Mouse (Mus musculus) CH12.LX (cell line): Measurements from ENCODE around the gene Cdr2. TPM values are rescaled to one million over a fixed set of nuclear protein-coding genes. Genes with fewer than 3 reads are reported as not detected.

Experiments used
- DNase-seq: peaks from one replicate; pipeline ENCODE4 v3.0.0-alpha.2; 2013; ENCODE audit errors: extremely low read depth
- H3K27ac ChIP-seq: 2 replicates; pipeline ENCODE4 v1.5.1; 2012; ENCODE audit warnings: low read depth, mild to moderate bottlenecking, control low read depth, moderate library complexity; ENCODE audit not compliant: insufficient read depth
- H3K27me3 ChIP-seq: replicated peaks from 2 replicates; pipeline ENCODE3; 2012; ENCODE audit warnings: inconsistent platforms
- H3K36me3 ChIP-seq, 2 experiments: replicated peaks in 1 of 2; 2 replicates each; pipeline versions ENCODE3 to v1.6.1; 2012; ENCODE audit warnings: inconsistent platforms in 1 of 2, low read length in 1 of 2, mild to moderate bottlenecking in 1 of 2, mixed read lengths in 1 of 2, moderate library complexity in 1 of 2; ENCODE audit not compliant: control insufficient read depth in 1 of 2, insufficient read depth in 1 of 2
- H3K4me1 ChIP-seq, 2 experiments: 2 replicates each; pipeline ENCODE4 v1.6.1; 2012; ENCODE audit warnings: inconsistent platforms in 1 of 2, moderate library complexity in 1 of 2; ENCODE audit not compliant: insufficient read depth in 2 of 2, control insufficient read depth in 1 of 2
- H3K4me2 ChIP-seq: 2 replicates; pipeline ENCODE4 v1.6.1; 2012; ENCODE audit warnings: low read depth, mild to moderate bottlenecking, control low read depth; ENCODE audit not compliant: poor library complexity, insufficient read depth, severe bottlenecking
- H3K4me3 ChIP-seq, 3 experiments: fragments of 150-350 bp in 1 of 3; sonication (generic) in 1 of 3; replicated peaks in 1 of 3; 2 replicates each; pipeline versions ENCODE3 to v1.5.1; 2011 to 2012; ENCODE audit warnings: low read depth in 2 of 3, low read length in 2 of 3, mild to moderate bottlenecking in 2 of 3, moderate library complexity in 2 of 3, control low read depth in 1 of 3, improper control_type of control experiment in 1 of 3, inconsistent platforms in 1 of 3, mixed read lengths in 1 of 3; ENCODE audit not compliant: poor library complexity in 1 of 3
- H3K79me2 ChIP-seq: replicated peaks from 2 replicates; pipeline ENCODE4 v1.6.1; 2012; ENCODE audit warnings: mild to moderate bottlenecking, moderate library complexity; ENCODE audit not compliant: control insufficient read depth, poor library complexity, insufficient read depth, severe bottlenecking; ENCODE audit errors: extremely low read depth
- H3K9ac ChIP-seq: 2 replicates; pipeline ENCODE4 v1.6.1; 2012; ENCODE audit warnings: low read depth, mild to moderate bottlenecking, control low read depth, moderate library complexity; ENCODE audit not compliant: insufficient read depth
- H3K9me3 ChIP-seq: replicated peaks from 2 replicates; pipeline ENCODE3; 2012; ENCODE audit warnings: low read length, inconsistent platforms, mixed read lengths
- BHLHE40 ChIP-seq: IDR thresholded peaks from 2 replicates; pipeline ENCODE4 v1.6.1; 2011; ENCODE audit warnings: mild to moderate bottlenecking, low read depth, low read length, improper control_type of control experiment
- CHD2 ChIP-seq: IDR thresholded peaks from 2 replicates; pipeline ENCODE4 v1.6.1; 2011; ENCODE audit warnings: low read length, improper control_type of control experiment
- CTCF ChIP-seq, 2 experiments: IDR thresholded peaks in 1 of 2; conservative IDR thresholded peaks in 1 of 2; 2 replicates each; pipeline ENCODE4 v1.5.1; 2011 to 2012; ENCODE audit warnings: low read depth in 2 of 2, low read length in 2 of 2, improper control_type of control experiment in 1 of 2, inconsistent platforms in 1 of 2, mild to moderate bottlenecking in 1 of 2, moderate library complexity in 1 of 2
- ELF1 ChIP-seq: IDR thresholded peaks from 2 replicates; pipeline ENCODE4 v1.6.1; 2014; ENCODE audit warnings: low read depth, mild to moderate bottlenecking, inconsistent platforms, low read length, improper control_type of control experiment
- EP300 ChIP-seq: IDR thresholded peaks from 2 replicates; pipeline ENCODE4 v1.6.1; 2011; ENCODE audit warnings: low read length, improper control_type of control experiment
- HCFC1 ChIP-seq: IDR thresholded peaks from 2 replicates; pipeline ENCODE4 v1.6.1; 2012; ENCODE audit warnings: low read depth, mild to moderate bottlenecking, inconsistent platforms, low read length, improper control_type of control experiment
- IRF4 ChIP-seq: IDR thresholded peaks from 2 replicates; pipeline ENCODE4 v1.6.1; 2014; ENCODE audit warnings: low read depth, mild to moderate bottlenecking, inconsistent platforms, low read length, improper control_type of control experiment
- JUN ChIP-seq: IDR thresholded peaks from 2 replicates; pipeline ENCODE4 v1.6.1; 2011; ENCODE audit warnings: low read depth, mild to moderate bottlenecking, low read length, improper control_type of control experiment, moderate library complexity; ENCODE audit not compliant: insufficient read depth
- JUND ChIP-seq: conservative IDR thresholded peaks from 2 replicates; pipeline ENCODE4 v1.6.1; 2011; ENCODE audit warnings: low read depth, low read length, improper control_type of control experiment
- KAT2A ChIP-seq: IDR thresholded peaks from 2 replicates; pipeline ENCODE4 v1.6.1; 2012; ENCODE audit warnings: low read length, improper control_type of control experiment, inconsistent platforms; ENCODE audit not compliant: insufficient replicate concordance
- MAX ChIP-seq: IDR thresholded peaks from 2 replicates; pipeline ENCODE4 v1.6.1; 2011; ENCODE audit warnings: low read length, improper control_type of control experiment
- MEF2A ChIP-seq: IDR thresholded peaks from 2 replicates; pipeline ENCODE4 v1.6.1; 2014; ENCODE audit warnings: low read depth, mild to moderate bottlenecking, inconsistent platforms, low read length, improper control_type of control experiment, borderline replicate concordance
- MYC ChIP-seq: IDR thresholded peaks from 2 replicates; pipeline ENCODE4 v1.6.1; 2011; ENCODE audit warnings: low read depth, mild to moderate bottlenecking, improper control_type of control experiment, low read length
- NELFE ChIP-seq: IDR thresholded peaks from 2 replicates; pipeline ENCODE4 v1.6.1; 2011; ENCODE audit warnings: low read depth, low read length, improper control_type of control experiment
- PAX5 ChIP-seq: IDR thresholded peaks from 2 replicates; pipeline ENCODE4 v1.6.1; 2012; ENCODE audit warnings: low read length, inconsistent platforms, mixed read lengths
- POLR2A ChIP-seq: IDR thresholded peaks from 2 replicates; pipeline ENCODE4 v1.6.1; 2011; ENCODE audit warnings: low read depth, mild to moderate bottlenecking, improper control_type of control experiment, low read length
- POLR2AphosphoS2 ChIP-seq: IDR thresholded peaks from 2 replicates; pipeline ENCODE4 v1.6.1; 2011; ENCODE audit warnings: low read depth, low read length, improper control_type of control experiment
- RAD21 ChIP-seq: IDR thresholded peaks from 2 replicates; pipeline ENCODE4 v1.6.1; 2011; ENCODE audit warnings: low read depth, mild to moderate bottlenecking, low read length, improper control_type of control experiment, moderate library complexity
- RCOR1 ChIP-seq: conservative IDR thresholded peaks from 2 replicates; pipeline ENCODE4 v1.6.1; 2012; ENCODE audit warnings: low read depth, mild to moderate bottlenecking, inconsistent platforms, low read length, improper control_type of control experiment
- SIN3A ChIP-seq: IDR thresholded peaks from 2 replicates; pipeline ENCODE4 v1.6.1; 2012; ENCODE audit warnings: low read length, improper control_type of control experiment, inconsistent platforms
- SMC3 ChIP-seq: IDR thresholded peaks from 2 replicates; pipeline ENCODE4 v1.6.1; 2011; ENCODE audit warnings: low read depth, low read length, improper control_type of control experiment
- TBP ChIP-seq: conservative IDR thresholded peaks from 2 replicates; pipeline ENCODE4 v1.6.1; 2011; ENCODE audit warnings: low read depth, low read length, improper control_type of control experiment
- TCF12 ChIP-seq: IDR thresholded peaks from 2 replicates; pipeline ENCODE4 v1.6.1; 2014; ENCODE audit warnings: low read depth, mild to moderate bottlenecking, inconsistent platforms, low read length, improper control_type of control experiment
- UBTF ChIP-seq: IDR thresholded peaks from 2 replicates; pipeline ENCODE4 v1.6.1; 2012; ENCODE audit warnings: low read depth, mild to moderate bottlenecking, inconsistent platforms, low read length, improper control_type of control experiment, moderate library complexity
- ZC3H11A ChIP-seq: IDR thresholded peaks from 2 replicates; pipeline ENCODE4 v1.6.1; 2012; ENCODE audit warnings: low read depth, mild to moderate bottlenecking, inconsistent platforms, low read length, improper control_type of control experiment
- ZKSCAN1 ChIP-seq: IDR thresholded peaks from 2 replicates; pipeline ENCODE4 v1.6.1; 2012; ENCODE audit warnings: low read depth, inconsistent platforms, low read length, improper control_type of control experiment, borderline replicate concordance
- ZMIZ1 ChIP-seq: IDR thresholded peaks from 2 replicates; pipeline ENCODE4 v1.6.1; 2012; ENCODE audit warnings: low read depth, mild to moderate bottlenecking, inconsistent platforms, low read length, improper control_type of control experiment
- ZNF384 ChIP-seq: IDR thresholded peaks from 2 replicates; pipeline ENCODE4 v1.6.1; 2012; ENCODE audit warnings: low read depth, low read length, improper control_type of control experiment, inconsistent platforms
- dilution Hi-C: fragments of 300-500 bp; cut with MboI; formaldehyde crosslinking; loops from 2 replicates; pipeline ENCODE4 v1.14.3; 2020; ENCODE audit warnings: low sequenced_read_pairs; ENCODE audit not compliant: extremely low pct_unique_long_range_greater_than_20kb, extremely low pct_ligation_motif_present
- in situ Hi-C: fragments of 300-500 bp; cut with MboI; formaldehyde crosslinking; loops from 3 replicates; pipeline ENCODE4 v1.14.3; 2019; ENCODE audit warnings: low sequenced_read_pairs, low pct_ligation_motif_present, low pct_unique_long_range_greater_than_20kb, mixed read lengths
- polyA plus RNA-seq: library from polyadenylated mRNA; unstranded; fragments of >175 nt; gene quantifications from 2 replicates; pipeline ENCODE4 v1.2.1, GENCODE M21; 2012; ENCODE audit warnings: low read depth; ENCODE audit not compliant: insufficient read length
- total RNA-seq, 2 experiments: library from RNA; depleted of rRNA; stranded (reverse); fragments of 300-350 nt in 1 of 2; fragments of >200 nt in 1 of 2; gene quantifications; 2 replicates each; pipeline ENCODE4 v1.2.3; 2012 to 2014

Gene Cdr2
- total and polyA plus RNA-seq, 3 experiments = 5.7 to 9.5 (median 8.7) TPM

- no peak for TF ChIP-seq SMC3
- no peak for TF ChIP-seq POLR2A
- TF ChIP-seq HCFC1 = no peak
- no peak for TF ChIP-seq KAT2A
- TF ChIP-seq JUND = no peak
- TF ChIP-seq PAX5 = no peak
- no peak for TF ChIP-seq MYC
- TF ChIP-seq CHD2 = no peak
- no peak for TF ChIP-seq MAX
- no peak for TF ChIP-seq ZMIZ1
- no peak for TF ChIP-seq MEF2A
- TF ChIP-seq UBTF = no peak
- in situ Hi-C loops = loop anchor here (10.0 kb wide), 1 partner anchor 178 kb away; no protein-coding TSS in a partner anchor
Measured at GRCm38 (mm10) chr7:120936522-120936921, 45.6 kb downstream of the Cdr2 start.

GRCm38 (mm10) chr7:120934716-120935115 lies 47.4 kb downstream of the Cdr2 start:
- dilution Hi-C loops = no loop called here
- Histone ChIP-seq H3K9ac (no peak overlapping the region), H3K36me3 (peaks cover 76 to 100% of the 10 kb centered on the region in 2 experiments)

More at GRCm38 (mm10) chr7:120936522-120936921, 45.6 kb downstream of the Cdr2 start:
- no peak overlapping the region for H3K27ac ChIP-seq
- H3K9ac ChIP-seq = no peak overlapping the region
- H3K27me3 ChIP-seq = no peaks in the 10 kb centered on the region
- H3K9me3 ChIP-seq = no peaks in the 10 kb centered on the region
- no peak overlapping the region for H3K4me2 ChIP-seq
- no peaks in the 10 kb centered on the region for H3K4me1 ChIP-seq
- H3K36me3 ChIP-seq = peaks cover 81 to 100% of the 10 kb centered on the region in 2 experiments
- dilution Hi-C loops = no loop called here
- no peaks in the 10 kb centered on the region for H3K79me2 ChIP-seq
- H3K4me3 ChIP-seq = no peak overlapping the region
- DNase-seq = no peak

More at GRCm38 (mm10) chr7:120934716-120935115, 47.4 kb downstream of the Cdr2 start:
- no peaks in the 10 kb centered on the region for H3K79me2 ChIP-seq
- H3K27me3 ChIP-seq = no peaks in the 10 kb centered on the region
- no peaks in the 10 kb centered on the region for H3K4me1 ChIP-seq
- H3K4me2 ChIP-seq = no peak overlapping the region
- no peak overlapping the region for H3K27ac ChIP-seq
- in situ Hi-C loops = loop anchor here (10.0 kb wide), 1 partner anchor 180 kb away; no protein-coding TSS in a partner anchor
- no peak overlapping the region for H3K4me3 ChIP-seq
- no peaks in the 10 kb centered on the region for H3K9me3 ChIP-seq
- DNase-seq = peak; percentile 52
- TF ChIP-seq JUN = no peak
- TF ChIP-seq ELF1 = no peak
- TF ChIP-seq RCOR1 = no peak
- no peak for TF ChIP-seq MEF2A
- no peak for TF ChIP-seq JUND
- TF ChIP-seq CTCF (conservative IDR thresholded peaks at IDR 0.05 in 1 of 2, IDR thresholded peaks at IDR 0.05 in 1 of 2; ENCODE audit: low read depth in 2 of 2, low read length in 2 of 2) = peak; percentile 19 to 78; a peak in 3 of 4 replicates
- TF ChIP-seq MAX = no peak
- TF ChIP-seq SMC3 = peak; percentile 71
- TF ChIP-seq ZC3H11A = no peak
- TF ChIP-seq SIN3A = no peak
- TF ChIP-seq TBP = no peak
- no peak for TF ChIP-seq PAX5
- peak; percentile 70 for TF ChIP-seq RAD21
- TF ChIP-seq IRF4 = no peak
- no peak for TF ChIP-seq HCFC1
- TF ChIP-seq ZNF384 = no peak
- TF ChIP-seq NELFE = 0 out of 2 replicates have a peak, but pooled peaks have one; percentile 13
- TF ChIP-seq TCF12 = no peak
- no peak for TF ChIP-seq CHD2
- TF ChIP-seq BHLHE40 = no peak
- no peak for TF ChIP-seq KAT2A
- TF ChIP-seq POLR2AphosphoS2 = no peak
- TF ChIP-seq ZKSCAN1 = no peak
- TF ChIP-seq EP300 = no peak
